Mouse (Mus musculus): ENCODE measurements around the gene Ren1. TPM values are rescaled to one million over a fixed set of nuclear protein-coding genes. Genes with fewer than 3 reads are reported as not detected.

The Ren1 gene
- not detected in 2 replicates for total RNA-seq (2014; fragmentation: Nextera tagmentation)
- total RNA-seq (2017): not detected in 2 replicates

- ATAC-seq (replicated peaks; ENCODE audit: low FRiP score, low TSS enrichment, poor library complexity, severe bottlenecking): no peak
These were observed at the start of gene Ren1 for GRCm38 (mm10) chr1:133350210-133350609. Gene Ren1 (plus strand): TSS chr1:133350510.

GRCm38 (mm10) chr1:133302540-133302939 lies 47.8 kb upstream of the Ren1 start:
- no peak for ATAC-seq (replicated peaks; ENCODE audit: low FRiP score, low TSS enrichment, poor library complexity, severe bottlenecking)

GRCm38 (mm10) chr1:133306842-133307241 lies 43.5 kb upstream of the Ren1 start:
- peak; percentile 61 for ATAC-seq (replicated peaks; ENCODE audit: low FRiP score, low TSS enrichment, poor library complexity, severe bottlenecking)

GRCm38 (mm10) chr1:133307318-133307717 lies 43.0 kb upstream of the Ren1 start:
- no peak for ATAC-seq (replicated peaks; ENCODE audit: low FRiP score, low TSS enrichment, poor library complexity, severe bottlenecking)

- ATAC-seq (replicated peaks; ENCODE audit: low FRiP score, low TSS enrichment, poor library complexity, severe bottlenecking): no peak
These were observed 40.5 kb upstream of the Ren1 start, which contains the start of gene Golt1a for GRCm38 (mm10) chr1:133309652-133310267. Gene Golt1a (plus strand): TSS chr1:133309800.

GRCm38 (mm10) chr1:133311240-133311639 lies 39.1 kb upstream of the Ren1 start:
- ATAC-seq (replicated peaks; ENCODE audit: low FRiP score, low TSS enrichment, poor library complexity, severe bottlenecking): peak; percentile 51

GRCm38 (mm10) chr1:133311946-133312345 lies 38.4 kb upstream of the Ren1 start:
- peak; percentile 84 for ATAC-seq (replicated peaks; ENCODE audit: low FRiP score, low TSS enrichment, poor library complexity, severe bottlenecking)

GRCm38 (mm10) chr1:133314364-133314763 lies 35.9 kb upstream of the Ren1 start:
- no peak for ATAC-seq (replicated peaks; ENCODE audit: low FRiP score, low TSS enrichment, poor library complexity, severe bottlenecking)

GRCm38 (mm10) chr1:133315775-133316174 lies 34.5 kb upstream of the Ren1 start:
- ATAC-seq (replicated peaks; ENCODE audit: low FRiP score, low TSS enrichment, poor library complexity, severe bottlenecking): no peak

GRCm38 (mm10) chr1:133316577-133316976 lies 33.7 kb upstream of the Ren1 start:
- no peak for ATAC-seq (replicated peaks; ENCODE audit: low FRiP score, low TSS enrichment, poor library complexity, severe bottlenecking)

- ATAC-seq (replicated peaks; ENCODE audit: low FRiP score, low TSS enrichment, poor library complexity, severe bottlenecking): no peak
These were observed 33.2 kb upstream of the Ren1 start for GRCm38 (mm10) chr1:133317149-133317548.

- ATAC-seq (replicated peaks; ENCODE audit: low FRiP score, low TSS enrichment, poor library complexity, severe bottlenecking): no peak
These were observed 28.9 kb upstream of the Ren1 start, which contains the start of gene Kiss1 for GRCm38 (mm10) chr1:133321267-133321925. Gene Kiss1 (plus strand): TSS chr1:133321875.

- no peak for ATAC-seq (replicated peaks; ENCODE audit: low FRiP score, low TSS enrichment, poor library complexity, severe bottlenecking)
These were observed 27.0 kb upstream of the Ren1 start for GRCm38 (mm10) chr1:133323333-133323732.

GRCm38 (mm10) chr1:133325951-133326350 lies 24.4 kb upstream of the Ren1 start:
- no peak for ATAC-seq (replicated peaks; ENCODE audit: low FRiP score, low TSS enrichment, poor library complexity, severe bottlenecking)

- ATAC-seq (replicated peaks; ENCODE audit: low FRiP score, low TSS enrichment, poor library complexity, severe bottlenecking): no peak
These were observed 23.2 kb upstream of the Ren1 start for GRCm38 (mm10) chr1:133327094-133327493.

- ATAC-seq (replicated peaks; ENCODE audit: low FRiP score, low TSS enrichment, poor library complexity, severe bottlenecking): no peak
These were observed 22.0 kb upstream of the Ren1 start for GRCm38 (mm10) chr1:133328299-133328795.

- no peak for ATAC-seq (replicated peaks; ENCODE audit: low FRiP score, low TSS enrichment, poor library complexity, severe bottlenecking)
These were observed 21.2 kb upstream of the Ren1 start for GRCm38 (mm10) chr1:133328896-133329637.

- ATAC-seq (replicated peaks; ENCODE audit: low FRiP score, low TSS enrichment, poor library complexity, severe bottlenecking): no peak
These were observed 20.7 kb upstream of the Ren1 start for GRCm38 (mm10) chr1:133329638-133329964.

- no peak for ATAC-seq (replicated peaks; ENCODE audit: low FRiP score, low TSS enrichment, poor library complexity, severe bottlenecking)
These were observed 19.2 kb upstream of the Ren1 start for GRCm38 (mm10) chr1:133331142-133331541.

GRCm38 (mm10) chr1:133332656-133333430 lies 17.5 kb upstream of the Ren1 start:
- no peak for ATAC-seq (replicated peaks; ENCODE audit: low FRiP score, low TSS enrichment, poor library complexity, severe bottlenecking)

All from megakaryocyte-erythroid progenitor cell, adult 5-6 weeks (primary cell).